Mouse (Mus musculus) cerebellum, postnatal 4 days (tissue): ENCODE results near the gene Ranbp2.

Experiments used
- DNase-seq, 2 experiments: peaks; one replicate each; pipeline ENCODE4 v3.0.0; 2022; ENCODE audit warnings: low spot score in 2 of 2, mixed read lengths in 1 of 2

The Ranbp2 gene

DNA sequence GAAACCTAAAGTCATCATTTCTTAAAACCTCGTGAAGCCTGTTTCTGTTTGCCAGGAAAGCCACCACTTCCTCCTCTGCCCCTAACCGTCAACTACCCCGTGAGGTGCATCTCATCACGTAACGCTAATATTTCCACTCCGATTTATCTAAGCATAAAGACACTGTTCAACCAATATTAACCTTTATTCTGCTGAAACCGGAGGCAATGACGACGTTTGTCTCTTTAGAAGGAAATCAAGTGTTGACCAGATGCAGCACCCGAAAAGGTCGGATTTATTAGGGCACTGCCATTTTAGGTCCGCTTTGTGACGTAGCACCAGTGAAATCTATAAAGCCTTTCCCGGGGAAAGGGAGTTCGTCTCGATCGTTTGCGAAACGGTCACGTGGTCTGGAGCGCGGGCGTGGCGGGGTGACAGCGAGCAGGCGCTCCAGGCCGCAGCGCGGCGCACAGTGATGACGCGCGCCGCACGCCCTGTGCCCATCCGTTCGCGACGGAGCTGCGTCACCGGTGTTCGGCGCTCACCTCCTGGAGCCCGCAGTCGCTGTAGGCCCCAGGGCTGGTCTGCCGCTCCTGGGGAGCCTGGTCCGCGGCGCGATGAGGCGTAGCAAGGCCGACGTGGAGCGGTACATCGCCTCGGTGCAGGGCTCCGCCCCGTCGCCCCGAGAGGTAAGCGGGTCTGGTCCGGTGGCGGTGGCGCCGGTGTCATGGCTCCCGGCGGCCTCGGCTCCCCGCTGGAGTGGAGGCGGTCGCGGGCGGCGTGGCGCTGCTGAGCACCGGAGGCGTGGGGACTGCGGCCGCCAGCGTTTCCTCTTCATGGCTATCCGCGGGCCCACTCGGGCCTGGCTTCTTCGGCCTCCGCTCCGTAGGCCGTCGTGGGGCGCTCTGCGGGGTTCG, at the start of gene Ranbp2:
Gene Ranbp2, plus strand, starts transcription at position 537 of the 896 bp plus-strand sequence.
- peak; percentile 93 to 98 for DNase-seq

DNA sequence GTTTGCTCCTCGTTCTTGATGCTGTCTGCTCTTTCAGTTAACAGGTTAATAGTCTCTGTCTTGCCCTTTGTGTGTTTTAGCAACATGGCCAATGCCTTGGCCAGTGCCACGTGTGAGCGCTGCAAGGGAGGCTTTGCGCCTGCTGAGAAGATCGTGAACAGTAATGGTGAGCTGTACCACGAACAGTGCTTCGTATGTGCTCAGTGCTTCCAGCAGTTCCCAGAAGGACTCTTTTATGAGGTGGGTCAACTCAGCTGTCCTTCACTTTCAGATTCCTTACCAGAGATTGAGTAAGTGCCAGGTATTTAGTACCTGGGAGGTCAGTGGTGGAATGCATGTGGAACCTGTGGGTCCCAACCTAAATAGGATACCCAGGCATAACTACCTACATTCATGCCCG, 47.8 kb upstream of the Ranbp2 start:
- no peak for DNase-seq

DNA sequence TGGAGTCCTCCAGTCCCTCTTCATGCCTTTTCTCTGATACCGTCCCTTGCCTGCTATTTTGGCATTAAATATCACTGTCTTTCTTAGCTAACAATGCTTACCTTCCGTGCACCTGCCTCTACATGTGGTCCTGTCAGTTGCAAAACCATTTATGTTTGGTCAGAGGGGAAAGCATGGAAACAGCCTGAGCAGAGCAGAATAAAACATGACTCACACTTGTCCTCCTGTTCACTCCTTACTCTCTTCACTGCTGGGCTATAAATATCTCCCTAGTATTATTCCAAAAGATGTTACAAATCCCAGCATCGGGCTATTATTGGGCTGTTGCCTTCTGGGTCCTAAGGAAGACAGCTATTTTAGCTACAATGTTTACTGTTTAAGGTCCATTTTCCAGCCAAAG, 44.9 kb upstream of the Ranbp2 start:
- DNase-seq: no peak

DNA sequence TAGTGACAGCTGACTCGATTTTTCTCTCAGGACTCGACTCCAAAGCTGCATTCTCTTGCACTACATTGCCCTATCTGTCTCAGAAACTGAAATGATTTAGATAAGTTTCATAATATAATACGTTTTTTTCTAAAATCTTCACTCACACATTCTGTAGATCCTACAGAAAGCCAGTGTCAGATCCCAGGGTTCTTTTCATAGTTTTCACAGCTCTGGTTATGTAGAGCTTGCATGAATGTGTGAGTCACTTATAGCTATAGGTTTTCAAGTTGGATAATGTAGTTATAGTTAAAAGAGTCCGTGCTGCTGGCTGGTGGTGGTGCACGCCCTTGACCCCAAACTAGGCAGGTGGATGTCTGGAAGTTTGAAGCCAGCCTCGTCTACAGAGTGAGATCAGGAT, 42.1 kb upstream of the Ranbp2 start:
- DNase-seq: no peak

DNA sequence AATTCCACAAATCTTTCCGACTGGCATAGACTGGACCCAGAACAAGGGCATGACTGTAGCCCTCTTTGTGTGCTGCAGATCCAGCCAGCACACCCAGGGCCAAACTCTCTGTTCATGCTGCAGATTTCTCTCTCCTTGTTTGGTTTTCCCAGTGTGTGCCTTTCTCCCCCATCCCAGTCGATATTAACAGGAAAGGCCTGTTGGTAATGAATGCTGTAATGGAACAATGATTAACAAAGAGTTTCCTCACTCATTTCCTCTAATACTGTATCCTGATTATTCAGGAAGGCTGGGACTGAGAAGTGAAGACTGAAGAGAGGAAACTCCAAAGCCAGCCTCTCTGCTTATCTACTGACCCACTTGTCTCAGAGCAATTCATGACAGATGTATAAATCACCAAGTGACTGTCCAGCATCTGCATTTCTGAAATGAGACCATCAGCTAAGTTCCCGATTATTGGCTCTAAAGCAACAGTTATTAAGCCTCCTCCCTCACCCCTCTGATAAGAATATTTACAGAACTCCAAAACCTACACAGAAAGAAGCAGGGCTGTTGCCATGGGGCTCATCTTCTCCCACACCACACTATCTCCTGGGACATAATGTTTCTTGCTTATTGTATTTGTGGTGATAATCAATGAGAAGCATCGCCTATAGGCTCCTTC, 41.3 kb upstream of the Ranbp2 start:
- no peak for DNase-seq

DNA sequence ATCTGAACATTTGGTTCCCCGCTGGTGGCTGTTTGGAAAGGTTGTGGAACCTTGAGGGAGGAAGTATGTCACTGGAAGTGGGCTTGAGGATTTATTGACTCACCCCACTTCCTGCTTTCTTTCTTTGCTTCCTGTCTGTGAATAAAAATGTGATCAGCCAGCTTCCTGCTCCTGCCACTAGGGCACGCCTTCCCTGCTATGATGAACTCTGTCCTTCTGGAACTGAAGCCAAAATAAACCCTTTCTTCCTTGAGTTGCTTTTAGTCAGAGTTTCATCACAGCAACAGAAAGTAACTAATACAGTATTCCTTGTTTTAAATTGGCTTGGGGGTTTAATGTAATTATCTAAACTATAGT, 40.8 kb upstream of the Ranbp2 start:
- DNase-seq: no peak

DNA sequence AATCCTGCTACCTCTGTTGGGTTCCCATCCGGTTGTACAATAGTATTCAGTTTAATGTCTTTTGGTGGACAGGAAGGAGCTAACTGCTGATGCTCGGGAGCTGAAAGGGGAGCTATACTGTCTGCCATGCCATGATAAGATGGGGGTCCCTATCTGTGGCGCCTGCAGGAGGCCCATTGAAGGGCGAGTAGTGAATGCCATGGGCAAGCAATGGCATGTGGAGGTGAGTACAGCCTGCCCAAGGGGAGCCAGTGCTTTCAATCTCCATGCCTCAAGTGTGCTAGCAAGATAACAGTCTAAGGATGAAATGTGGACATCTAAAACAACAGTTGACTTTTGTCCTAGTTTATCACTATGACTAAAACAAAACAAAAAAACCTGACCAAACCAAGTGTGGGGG, 34.4 kb upstream of the Ranbp2 start:
- no peak for DNase-seq

DNA sequence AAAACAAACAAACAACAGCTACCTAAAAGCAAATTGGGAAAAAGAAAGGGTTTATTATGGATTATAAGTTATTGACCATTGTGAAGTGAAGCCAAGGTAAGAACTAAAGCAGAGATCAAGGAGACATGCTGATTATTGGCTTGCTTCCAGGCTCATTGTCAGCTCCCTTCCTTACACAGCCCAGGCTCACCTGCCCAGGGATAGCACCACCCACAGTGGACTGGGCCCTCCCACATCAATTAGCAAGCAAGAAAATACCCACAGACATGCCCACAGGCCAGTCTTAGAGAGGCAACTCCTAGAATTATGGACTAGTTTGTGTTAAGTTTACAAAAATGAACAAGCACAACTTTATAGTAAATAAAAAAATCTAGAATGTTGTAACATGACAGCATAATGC, 33.9 kb upstream of the Ranbp2 start:
- DNase-seq: no peak

DNA sequence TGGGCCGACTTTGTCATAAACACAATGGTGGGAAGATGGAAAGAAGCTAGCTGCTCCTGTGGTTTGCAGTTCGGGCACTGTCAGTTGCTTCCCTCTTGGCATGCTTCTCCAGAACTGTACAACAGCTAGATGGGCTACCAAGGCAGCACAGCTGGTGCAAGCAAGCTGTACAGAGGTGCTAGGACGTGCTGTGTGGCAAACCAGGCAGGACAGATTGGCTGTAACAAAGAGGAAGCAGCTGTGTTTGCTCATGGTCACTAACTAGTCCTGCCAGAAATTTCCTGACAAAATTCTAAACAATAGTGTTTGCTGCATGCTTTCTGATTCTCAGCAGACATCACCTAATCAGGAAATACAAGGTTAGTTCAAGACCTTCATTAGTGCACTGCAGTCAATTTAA, 30.0 kb upstream of the Ranbp2 start:
- DNase-seq: no peak

DNA sequence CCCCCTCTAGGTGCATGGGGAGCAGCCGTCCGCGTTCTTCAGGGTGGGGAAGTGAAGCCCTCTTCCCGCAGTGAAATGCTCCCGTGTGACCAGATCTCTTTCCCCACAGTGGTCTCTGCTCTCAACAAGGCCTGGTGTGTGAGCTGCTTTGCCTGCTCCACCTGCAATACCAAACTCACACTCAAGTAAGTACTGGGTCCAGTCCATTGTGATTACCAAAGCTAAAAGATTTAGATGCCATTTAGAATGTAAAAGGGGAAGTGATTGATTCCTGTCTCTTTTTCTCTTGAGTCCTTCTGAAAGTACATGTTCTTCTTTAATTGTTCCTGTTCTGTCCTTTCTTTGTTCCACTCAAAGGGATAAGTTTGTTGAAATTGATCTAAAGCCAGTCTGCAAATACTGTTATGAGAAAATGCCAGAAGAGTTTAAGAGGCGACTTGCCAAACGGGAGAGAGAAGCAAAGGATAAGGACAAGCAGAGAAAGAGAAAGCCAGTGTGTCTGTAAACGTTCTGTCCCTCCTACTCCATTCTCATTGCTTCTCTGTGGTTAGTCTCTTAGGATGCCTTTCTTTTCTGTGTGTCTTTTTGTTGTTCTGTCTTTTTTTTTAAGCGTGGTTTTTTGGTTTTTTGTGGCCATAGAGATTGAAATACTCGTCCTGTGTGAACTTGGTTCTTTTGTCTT, 28.3 kb upstream of the Ranbp2 start:
- no peak for DNase-seq

DNA sequence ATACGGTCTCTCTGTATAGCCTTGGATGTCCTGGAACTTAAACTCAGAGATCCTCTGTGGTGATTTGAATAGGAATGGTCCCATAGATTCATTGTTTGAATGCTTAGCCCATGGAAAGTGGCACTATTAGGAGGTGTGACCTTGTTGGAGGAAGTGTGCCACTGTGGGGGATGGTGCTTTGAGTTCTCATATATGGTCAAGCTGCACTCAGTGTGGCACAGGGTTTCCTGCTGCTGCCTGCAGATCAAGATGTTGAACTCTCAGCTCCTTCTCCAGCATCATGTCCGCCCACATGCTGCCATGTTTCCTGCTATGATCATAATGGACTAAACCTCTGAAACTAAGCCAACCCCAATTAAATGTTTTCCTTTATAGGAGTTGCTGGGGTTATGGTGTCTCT, 18.8 kb upstream of the Ranbp2 start:
- DNase-seq: no peak

DNA sequence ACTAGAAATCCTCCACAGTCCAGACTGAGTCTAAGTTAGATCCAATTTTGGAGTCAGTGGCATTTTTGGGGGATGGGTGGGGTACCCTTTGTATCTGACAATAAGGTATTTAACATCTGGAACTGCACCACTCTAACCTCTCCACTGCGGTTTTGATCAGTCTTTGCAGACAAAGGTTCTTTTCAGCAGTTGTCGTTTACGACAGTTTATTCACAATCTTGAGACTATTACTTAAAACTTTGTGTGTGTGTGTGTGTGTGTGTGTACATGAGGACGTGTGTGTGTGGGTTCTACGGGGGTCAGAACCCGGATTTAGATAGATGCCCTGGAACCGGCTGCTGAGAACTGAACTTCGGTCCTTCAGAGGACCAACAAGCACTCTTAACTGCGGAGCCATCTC, 870 bp upstream of the Ranbp2 start:
- peak in 1 of 2 experiments; percentile 4 for DNase-seq

DNA sequence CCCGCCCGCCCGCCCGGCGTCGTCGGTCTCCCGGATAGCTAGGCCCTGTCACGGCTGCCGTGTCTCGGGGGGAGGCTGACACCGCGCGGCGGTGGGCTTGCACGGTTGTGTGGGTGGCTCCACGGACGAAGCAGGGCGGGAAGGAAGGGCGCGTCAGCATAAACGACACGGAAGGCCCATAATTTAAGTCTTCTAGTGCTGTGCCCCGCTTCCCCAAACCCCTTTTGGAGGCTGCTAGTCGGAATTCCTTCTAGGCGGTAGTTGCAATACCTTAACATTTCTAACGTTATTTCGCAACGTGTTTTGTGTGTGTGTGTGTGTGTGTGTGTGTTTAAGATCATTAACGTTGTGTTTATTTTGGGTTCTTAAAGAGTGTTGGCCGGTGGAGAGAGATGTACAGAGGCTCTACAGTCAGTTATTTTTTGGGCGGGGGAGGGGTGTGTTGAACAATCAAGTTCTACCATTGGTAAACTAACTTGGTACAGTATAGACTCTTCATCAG, 611 bp downstream of the Ranbp2 start:
- no peak for DNase-seq

DNA sequence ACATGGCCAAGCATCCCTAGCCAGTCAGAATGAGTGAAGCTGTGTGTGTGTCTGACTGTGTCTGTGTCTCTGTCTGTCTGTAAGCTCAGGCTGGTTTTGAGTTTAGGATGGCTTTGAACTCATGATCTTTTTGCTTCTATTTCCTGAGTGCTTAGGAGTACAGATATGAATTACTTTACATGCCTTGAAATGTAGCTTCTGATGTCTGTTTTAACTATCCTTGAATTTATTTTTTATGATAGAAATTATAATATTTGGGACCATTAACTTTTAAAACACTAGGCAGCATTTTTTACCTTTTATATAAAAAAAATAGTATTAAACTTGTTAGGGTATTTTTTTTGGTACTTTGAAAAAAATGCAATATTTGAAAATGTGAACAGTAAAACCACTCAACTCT, 4.9 kb downstream of the Ranbp2 start:
- no peak for DNase-seq

DNA sequence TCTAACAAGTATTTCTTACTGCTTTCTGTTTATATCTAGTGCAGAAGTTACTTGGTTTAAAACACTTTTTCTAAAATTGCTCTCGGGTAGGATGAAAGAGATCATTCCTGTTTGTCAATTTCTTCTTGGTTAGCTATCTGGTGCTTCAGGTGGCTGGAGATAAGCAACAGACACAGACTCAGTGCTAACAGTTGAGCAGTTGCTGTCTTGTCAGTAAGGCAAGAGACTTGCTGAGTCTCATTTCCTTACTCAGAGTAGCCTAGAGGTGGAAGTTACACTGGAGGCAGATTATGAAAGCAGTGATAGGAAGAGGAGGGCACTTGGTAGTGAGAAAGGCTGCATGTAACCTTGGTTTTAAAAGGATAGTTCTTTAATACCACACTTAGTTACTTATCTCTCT, 5.5 kb downstream of the Ranbp2 start:
- DNase-seq: no peak

DNA sequence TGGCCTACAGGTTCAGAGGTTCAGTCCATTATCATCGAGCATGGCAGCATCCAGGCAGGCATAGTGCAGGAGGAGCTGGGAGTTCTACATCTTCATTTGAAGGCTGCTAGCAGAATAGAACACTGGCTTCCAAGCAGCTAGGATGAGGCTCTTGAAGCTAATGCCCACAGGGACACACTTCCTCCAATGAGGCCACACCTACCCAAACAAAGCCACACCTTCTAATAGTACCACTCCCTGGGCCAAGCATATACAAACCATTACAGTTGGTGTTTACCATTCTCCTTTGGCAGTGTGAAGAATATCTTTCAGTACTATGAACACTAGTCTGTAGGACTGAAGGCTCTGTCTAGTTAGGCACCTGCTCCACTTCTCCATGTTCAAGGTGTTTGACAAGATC, 13.2 kb downstream of the Ranbp2 start:
- no peak for DNase-seq

DNA sequence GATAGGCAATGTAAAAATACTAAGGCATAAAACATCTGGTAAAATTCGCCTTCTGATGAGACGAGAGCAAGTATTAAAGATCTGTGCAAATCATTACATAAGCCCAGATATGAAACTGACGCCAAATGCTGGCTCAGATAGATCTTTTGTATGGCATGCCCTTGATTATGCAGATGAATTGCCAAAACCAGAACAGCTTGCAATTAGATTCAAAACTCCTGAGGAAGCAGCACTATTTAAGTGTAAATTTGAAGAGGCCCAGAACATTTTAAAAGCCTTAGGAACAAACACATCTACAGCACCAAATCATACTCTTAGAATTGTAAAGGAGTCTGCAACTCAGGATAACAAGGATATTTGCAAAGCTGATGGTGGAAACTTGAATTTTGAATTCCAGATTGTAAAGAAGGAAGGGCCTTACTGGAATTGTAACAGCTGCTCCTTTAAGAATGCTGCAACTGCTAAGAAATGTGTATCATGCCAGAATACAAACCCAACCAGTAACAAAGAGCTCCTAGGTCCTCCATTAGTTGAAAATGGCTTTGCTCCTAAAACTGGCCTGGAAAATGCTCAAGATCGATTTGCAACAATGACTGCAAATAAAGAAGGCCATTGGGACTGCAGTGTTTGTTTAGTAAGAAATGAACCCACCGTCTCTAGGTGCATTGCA, 30.5 kb downstream of the Ranbp2 start:
- DNase-seq: no peak

DNA sequence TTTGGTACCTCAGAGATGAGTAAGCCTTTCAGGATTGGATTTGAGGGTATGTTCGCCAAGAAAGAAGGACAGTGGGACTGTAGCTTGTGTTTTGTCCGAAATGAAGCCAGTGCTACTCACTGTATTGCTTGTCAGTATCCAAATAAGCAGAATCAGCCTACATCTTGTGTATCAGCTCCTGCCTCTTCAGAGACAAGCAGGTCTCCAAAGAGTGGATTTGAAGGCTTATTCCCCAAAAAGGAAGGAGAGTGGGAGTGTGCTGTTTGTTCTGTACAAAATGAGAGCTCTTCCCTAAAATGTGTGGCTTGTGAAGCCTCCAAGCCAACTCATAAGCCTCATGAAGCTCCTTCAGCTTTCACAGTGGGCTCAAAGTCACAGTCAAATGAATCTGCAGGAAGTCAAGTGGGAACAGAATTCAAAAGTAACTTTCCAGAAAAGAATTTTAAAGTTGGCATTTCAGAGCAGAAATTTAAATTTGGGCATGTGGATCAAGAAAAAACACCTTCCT, 31.4 kb downstream of the Ranbp2 start:
- no peak for DNase-seq

DNA sequence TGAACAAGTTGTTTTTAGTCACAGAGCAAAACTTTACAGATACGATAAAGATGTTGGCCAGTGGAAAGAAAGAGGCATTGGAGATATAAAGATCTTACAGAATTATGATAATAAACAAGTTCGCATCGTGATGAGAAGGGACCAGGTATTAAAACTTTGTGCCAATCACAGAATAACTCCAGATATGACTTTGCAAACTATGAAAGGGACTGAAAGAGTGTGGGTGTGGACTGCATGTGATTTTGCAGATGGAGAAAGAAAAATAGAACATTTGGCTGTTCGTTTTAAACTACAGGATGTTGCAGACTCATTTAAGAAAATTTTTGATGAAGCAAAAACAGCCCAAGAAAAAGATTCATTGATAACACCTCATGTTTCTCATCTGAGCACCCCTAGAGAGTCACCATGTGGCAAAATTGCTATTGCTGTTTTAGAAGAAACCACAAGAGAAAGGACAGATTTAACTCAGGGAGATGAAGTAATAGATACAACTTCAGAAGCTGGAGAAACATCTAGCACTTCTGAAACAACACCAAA, 33.3 kb downstream of the Ranbp2 start:
- DNase-seq: no peak

DNA sequence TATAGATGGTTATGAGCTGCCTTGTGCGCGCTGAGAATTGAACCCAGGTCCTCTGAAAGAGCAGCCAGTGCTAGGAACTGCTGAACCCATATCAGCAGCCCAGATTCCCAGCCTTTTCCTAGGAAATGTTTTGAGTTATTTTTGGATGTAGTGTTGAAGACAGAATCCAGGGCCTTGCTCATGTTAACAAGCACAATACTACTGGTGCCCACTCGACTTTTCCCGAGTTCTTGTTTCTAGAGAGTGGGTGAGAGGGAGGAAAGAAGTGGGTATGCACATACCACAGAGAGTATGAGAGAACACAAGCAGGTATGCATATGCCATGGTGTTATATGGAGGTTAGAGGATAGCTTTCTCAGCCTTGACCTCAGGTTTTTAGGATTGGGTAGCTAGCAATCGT, 44.3 kb downstream of the Ranbp2 start:
- DNase-seq: no peak

DNA sequence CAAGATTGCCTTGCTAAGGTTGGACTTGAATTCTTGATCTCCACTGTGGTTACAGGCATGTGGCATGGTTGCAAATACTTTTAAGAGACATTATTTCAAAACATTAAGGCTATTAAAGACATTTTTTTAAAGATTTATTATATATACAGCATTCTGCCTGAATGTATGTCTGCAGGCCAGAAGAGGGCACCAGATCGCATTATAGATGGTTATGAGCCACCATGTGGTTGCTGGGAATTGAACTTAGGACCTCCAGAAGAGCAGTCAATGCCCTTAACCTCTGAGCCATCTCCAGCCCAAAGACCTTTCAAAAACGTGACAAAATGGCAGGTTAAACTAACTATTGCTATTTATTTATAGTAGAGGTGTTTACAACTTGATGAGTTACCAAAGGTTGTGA, 48.9 kb downstream of the Ranbp2 start:
- DNase-seq: no peak

DNA sequence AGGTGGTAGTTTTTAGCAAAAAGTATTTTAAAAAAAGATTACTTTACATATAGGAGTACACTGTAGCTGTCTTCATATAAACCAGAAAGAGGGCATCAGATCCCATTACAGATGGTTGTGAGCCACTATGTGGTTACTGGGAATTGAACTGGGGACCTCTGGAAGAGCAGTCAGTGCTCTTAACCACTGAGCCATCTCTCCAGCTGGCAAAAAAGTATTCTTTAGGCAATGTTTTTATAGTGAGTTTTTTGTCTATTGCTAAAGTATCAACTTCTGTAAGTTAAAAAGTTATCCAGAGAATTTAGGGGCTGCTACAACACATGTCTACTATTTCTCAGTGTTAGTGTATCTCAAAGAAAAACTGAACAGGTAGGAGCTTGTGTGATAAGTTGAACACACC, 50.0 kb downstream of the Ranbp2 start:
- no peak for DNase-seq
